Mouse (Mus musculus) left cerebral cortex, adult 9 months (tissue): Measurements from ENCODE around the gene Thrsp.

Source experiments
- DNase-seq, 2 experiments: peaks; one replicate each; pipeline ENCODE4 v3.0.0; 2022; ENCODE audit warnings: low spot score in 2 of 2

The Thrsp gene

DNA sequence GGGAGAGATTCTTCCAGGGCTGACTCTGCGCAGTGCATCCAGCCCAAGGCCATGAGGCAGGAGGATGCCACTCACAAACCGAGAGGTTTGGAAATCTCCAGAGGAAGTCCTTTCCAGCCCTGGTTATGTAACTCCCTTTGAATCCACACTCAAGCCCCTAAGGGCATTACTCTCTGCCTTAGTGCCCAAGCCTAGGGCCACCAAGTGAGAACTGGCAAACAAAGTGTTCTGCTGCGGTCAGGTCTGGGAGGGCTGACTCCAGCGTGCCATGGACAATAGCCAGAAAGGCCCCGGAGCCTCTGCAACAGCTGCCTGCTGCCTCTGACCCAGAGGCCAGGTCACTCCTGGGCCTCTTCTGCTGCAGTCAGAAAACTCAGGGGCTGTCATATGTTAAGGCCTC, 1.2 kb upstream of the Thrsp start:
- no peak for DNase-seq

DNA sequence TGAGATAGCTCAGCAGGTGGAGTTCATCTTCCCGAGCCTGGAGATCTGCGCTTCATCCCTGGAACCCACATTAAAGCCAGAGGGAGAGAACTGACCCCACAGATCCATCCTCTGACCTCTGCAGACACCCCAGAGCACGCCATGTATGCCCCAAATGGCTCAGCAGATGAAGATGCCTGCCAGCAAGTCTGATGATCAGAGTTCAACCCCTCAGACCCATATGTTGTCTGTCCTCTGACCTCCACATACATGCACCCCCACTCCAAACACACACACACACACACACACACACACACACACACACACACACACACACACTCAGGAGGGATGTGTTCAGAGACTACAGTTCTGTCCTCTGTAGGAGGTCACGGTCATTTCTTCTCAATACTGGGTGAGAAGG, 1.1 kb downstream of the Thrsp start:
- DNase-seq, result no peak

DNA sequence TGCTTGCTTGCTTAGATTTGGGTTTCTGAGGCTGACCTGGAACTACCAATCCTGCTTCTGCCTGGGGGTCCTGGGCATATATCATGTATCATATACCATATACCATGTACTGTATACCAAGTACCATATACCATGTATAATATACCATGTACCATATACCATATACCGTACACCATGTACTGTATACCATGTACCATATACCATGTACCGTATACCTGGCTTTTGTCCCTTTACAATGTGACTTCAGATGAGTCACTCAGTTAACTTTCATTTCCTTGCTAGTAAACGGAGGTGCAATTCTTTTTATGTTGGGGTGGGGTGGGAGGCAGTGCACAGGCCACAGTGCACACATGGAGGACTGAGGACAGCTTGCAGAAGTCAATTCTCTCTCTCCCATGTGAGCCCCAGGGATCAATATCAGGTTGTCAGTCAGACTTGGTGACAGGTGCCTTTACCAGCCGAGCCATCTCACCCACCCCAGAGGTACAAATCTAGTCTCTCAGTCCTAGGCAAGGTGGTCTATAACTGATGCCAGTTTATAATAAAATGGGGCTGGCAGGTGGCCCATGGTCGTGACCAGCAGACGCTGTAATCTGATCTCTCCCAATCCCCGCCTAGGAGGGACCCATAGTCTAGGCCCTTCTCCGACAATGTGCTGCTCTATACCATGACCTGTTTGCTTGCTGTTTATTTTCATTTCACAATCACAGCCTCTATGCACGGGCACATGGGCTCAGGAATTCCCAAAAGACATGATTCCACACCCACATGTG, 2.4 kb downstream of the Thrsp start:
- no peak for DNase-seq

DNA sequence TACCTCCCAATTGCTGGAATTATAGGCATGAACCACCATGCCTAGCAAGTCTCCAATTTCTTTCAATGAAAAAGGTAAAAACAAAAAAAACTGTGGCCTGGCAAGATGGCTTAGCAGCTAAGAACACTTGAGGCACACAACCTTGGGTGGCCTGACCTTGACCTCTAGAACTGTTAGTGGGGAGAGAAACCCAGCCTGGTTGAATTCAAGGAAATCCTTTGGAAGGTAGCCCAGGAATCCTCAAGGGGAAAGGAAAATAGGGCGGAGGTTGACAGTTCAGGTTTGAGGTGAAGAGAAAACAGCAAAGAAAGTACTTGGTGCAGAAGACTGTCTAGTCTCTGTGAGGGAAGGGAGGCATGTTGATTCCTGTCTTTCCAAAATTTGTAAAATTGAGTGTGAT, 3.1 kb downstream of the Thrsp start:
- no peak for DNase-seq

DNA sequence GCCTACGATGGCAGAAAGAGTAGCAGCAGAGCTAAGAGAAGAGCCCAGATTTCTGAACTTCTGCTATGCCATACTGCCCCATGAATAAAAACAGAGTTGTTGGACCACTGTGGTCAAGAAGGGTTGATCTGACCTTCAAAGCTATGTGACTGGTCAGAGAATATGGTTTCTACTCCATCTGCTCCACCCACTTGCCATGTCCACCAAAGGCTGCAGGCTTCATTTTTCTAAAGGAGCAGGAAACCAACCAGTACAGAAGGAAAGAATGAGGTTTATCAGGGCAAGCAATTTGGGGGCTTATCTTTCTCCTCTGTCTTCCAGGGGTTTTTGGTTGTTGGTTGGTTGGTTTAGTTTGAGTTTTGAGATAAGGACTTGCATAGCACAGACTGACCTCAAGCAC, 3.5 kb downstream of the Thrsp start:
- no peak for DNase-seq

DNA sequence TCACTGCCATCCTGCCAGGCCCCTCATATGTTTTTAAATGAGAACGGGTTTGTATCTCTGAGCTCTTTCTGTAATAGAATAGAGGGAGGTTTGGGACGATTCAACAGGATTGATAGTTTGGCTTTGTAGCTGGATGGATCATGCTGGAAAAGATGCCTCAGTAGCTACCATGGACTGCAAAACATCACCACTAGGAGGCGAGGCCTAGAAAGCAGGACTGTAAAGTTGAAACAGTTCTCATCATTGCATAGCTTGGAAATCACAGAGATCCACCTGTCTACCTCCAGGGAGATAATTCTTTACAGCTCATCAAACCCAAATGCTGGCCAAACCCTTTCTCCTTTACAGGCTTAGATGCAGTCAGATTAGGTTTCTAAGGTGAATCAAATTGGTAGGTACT, 6.0 kb downstream of the Thrsp start:
- DNase-seq, result no peak

DNA sequence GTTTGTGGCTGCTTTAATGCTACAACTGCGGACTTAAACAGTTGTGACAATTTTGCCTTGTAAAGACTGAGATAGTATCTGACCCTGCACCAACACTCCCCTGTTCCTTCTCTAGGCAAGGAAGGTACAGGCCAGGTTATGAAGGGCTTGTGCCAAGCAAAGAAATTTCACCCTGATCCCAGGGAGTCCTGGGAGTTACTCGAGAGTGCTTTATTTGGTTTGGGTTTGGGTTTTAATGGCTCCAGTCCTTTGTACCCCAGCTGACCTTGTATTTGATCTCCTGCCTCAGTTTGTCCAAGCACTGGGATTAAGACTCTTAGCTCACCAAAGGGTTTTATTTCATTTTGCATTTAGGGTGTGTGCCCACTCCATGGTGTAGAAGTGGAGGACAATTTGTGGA, 6.4 kb downstream of the Thrsp start:
- no peak for DNase-seq

DNA sequence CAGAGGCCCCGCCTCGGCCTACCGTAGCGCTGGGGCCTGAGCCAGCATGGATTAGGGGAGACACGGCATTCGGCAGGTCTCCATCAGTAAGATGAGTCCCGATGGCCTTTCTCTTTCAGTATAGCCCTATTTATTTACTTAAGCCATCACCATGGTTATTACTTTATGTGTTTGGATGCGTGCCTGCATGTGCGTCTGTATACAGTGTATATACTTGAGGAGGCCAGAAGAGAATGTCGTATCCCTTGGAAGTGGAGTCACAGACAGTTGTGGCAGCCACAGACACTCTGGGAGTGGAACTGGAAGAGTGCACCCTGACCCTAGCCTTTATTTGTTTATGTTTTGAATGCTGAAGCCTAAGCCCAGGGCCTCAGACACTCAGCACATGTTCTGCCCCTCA, 10.4 kb downstream of the Thrsp start:
- DNase-seq, result no peak

DNA sequence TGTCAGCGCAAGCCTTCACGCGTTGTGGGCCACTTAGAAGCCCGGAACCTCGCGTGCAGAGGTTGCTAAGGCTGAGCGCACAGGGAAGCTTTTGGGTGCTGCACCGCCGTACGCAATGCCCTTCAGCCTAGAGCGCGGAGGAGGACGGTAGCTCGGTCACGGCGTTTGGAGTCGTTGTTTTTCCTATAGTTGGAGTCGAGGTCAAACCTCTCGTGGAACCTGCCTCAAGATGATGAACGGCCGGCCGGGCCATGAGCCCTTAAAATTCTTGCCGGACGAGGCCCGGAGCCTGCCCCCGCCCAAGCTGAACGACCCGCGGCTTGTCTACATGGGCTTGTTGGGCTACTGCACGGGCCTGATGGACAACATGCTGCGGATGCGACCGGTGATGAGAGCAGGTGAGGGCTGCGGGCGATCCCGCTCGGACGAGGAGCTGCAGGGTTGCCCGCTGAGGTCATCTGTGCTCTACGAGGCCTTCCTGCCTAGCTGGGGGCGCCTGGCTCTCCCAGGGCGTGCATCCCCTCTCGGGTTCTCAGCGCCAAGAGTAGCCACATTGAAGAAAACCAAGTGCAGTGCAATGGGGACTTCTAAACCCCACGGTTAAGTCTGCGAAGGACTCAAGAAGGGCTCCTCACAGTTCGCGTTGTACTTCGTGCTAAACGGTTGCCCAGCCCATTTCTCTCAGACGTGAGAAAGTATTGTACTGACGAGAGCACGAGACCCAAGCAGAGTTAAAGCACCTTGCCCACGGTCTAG, 17.4 kb downstream of the Thrsp start, which contains the start of gene Ndufc2:
Gene Ndufc2, plus strand, starts transcription at position 44 of the 756 bp plus-strand sequence.
- peak in 1 of 2 experiments; percentile 73 for DNase-seq

DNA sequence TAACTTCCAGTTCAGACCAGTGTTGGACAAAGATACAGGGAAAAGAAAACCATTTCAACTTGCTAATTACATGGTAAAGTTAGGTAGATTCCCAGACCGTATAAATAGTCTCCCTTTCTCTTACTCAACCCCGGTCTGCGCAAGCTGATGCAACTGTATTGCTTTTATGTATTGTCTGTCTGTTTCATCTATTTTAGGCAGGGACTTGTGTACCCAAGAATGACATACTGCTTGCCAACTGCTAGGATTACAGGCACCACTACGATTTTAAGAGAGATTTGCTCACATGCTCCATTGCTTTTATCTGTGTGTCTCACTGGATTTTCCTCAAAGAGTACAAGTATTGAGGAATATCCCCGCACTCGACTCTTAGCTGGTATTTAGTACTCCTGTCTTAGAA, 18.6 kb downstream of the Thrsp start:
- no peak for DNase-seq

DNA sequence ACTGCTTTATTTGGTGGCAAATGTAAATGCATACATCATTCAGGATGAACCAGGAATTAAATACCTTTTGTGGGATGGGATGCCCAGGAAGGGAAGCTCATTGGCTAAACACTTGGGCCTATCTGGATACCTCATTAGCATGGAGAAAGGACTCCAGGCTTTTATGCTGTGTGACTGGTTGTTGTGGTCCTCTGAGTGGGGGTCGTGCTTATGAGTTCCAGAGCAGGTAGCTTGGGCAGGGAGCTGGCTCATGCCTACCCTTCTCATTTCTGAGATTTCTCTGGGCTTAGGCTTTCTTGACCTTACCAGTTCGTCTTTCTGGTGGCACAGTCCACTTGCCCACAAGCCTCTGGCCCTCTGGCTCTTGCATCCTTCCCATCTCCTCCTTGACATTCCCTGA, 23.2 kb downstream of the Thrsp start:
- DNase-seq, result no peak

DNA sequence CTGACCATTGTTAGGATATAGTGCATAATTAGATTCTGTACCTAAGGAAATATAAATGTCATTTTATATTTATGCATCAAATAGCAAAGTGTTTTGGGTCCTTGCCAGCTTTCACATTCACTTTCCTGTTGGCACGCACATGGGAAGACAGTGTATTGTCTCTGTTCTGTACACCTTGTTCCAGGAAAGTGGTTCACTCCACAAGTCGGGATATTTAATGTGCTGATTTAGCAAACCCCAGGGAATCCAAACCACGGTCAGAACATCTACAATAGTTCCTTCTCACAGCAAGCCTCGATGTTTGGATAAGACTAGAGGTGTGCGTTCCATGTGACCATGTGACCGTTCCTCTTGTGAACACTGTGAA, 25.5 kb downstream of the Thrsp start:
- no peak for DNase-seq

DNA sequence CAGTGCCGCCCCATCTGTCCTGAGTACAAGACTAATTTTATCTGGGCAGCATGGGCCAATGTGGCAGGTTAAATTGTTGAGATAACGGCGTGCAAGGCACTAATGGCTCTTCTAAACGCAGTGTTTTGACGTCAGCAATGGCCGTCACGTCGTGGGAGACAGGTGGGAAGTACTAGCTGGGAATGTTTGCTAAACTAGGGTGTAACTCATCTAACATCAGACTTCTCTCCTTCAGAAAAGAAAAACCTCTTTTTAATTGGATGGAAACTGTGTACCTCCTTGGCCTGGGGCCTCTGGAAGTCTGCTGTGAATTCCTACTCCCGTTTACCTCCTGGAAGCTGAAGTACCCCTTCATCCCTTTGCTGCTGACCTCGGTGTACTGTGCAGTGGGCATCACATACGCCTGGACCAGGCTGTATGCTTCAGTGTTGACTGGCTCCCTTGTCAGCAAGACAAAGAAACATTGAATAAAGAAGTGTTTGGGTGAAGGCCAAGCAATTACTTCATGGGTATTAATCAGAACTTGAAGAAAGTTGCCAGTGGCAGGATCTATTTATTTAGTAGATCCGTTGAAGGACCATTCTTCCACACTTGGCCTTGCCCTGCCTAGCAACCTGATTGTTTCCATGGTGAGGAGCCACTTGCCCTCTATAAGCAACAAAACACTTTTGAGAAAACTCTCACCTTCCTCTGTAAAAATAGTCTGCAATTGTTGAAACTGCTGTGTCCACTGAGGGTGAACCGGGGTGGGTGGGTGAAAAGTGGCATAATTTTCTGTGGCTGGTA, 26.0 kb downstream of the Thrsp start:
- no peak for DNase-seq

DNA sequence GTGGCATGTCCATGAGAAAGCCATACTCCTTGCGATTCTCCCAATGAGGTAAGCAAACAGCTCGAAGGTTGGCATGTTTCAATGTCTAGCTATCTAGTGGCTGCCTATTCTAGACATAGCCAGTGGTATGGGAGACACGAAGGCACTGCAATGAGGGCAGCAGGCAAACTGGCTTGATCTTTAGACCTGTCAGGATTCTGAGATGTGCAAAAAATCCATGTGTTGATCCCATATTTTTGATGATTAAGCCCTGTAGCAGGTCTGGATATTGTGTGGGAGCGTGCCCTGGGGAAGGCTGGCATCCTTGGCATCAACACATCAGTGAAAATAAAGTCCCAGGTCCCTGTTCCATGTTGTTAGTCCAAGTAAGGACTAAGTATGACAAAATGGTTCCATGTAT, 29.0 kb downstream of the Thrsp start:
- DNase-seq, result no peak

DNA sequence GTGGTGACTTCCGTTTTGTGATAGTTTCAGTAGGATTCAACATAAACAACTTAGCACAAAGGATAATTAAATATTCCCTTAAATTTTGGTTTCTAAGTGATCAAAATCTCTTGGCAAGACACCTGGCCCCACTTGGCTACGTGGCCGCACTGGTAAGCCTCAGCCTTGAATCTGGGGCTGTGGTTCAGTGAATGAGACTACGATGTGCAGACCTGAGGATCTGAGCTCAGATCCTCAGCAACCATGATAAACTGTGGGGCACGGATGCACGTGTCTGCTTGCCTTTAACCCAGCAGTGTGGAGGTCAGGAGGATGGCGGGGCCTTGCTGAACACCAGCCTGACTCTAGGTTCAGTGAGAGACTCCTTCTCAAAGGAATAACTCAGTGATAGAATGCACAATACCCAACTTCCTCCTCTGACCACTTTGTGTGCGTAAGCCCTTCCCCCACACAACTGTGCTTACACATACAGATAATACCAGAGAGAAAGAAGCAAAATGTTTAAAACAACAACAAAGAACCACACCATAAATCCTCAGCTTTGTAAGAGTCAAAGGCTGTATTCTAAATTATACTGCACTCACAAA, 29.9 kb downstream of the Thrsp start:
- no peak for DNase-seq

DNA sequence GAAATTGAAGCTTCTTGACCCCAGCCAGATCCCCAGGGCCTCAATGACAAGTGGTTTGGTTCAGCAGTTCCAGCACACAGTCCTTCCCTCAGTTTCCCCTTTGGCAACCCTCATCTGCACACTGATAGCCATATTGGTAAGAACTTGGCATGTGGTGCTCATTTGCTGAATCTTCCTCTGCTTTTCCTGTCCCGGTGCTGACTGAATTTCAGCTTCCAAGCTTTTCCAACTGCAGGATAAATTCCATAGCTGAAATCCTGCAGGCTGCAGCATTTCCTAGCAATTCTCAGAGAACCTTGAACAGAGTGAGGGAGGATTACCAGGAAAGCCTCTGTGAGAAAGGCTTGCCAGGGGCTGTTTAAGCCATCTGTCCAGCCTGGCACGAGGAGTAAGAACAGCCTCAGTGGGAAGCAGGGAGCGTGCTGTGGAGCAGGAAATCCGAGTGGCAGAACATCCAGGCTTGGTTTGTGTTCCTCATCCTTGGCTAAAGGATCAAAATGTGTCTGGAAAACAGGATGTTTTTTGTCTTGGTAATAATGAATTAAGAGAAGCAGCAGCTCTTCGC, 30.6 kb downstream of the Thrsp start:
- DNase-seq, result peak; percentile 58 to 88

DNA sequence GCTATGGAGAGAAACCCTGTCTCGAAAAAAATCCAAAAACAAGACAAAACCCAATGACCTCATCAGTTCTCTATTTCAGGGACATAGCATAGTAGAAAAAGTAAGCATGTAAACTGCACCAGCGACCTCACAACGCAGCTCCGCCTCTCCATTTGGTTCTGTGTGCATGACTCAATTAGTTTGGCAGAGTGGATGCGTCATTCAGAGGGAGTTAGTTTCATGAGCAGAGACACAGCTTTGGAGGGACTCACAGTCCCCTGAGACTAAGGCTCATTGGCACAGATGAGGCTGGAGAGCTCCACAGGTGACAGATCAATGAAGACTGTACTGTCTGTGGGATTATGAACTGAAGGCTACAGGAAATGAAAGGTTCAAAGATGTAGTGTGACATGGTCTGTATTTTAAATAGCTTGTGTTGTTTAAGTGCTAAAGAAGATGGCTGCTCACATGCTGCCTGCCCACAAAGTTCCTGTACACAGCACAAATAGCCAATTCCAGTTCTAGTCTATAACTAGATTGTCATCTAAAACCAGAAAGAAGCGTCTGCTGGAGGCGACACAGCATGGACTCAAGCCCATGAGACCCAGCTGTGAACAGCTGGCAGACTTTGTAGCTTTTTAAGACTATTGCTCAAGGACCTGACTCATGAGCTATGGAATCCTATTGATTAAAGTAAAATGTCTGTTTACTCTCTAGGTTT, 31.3 kb downstream of the Thrsp start:
- DNase-seq, result peak in 1 of 2 experiments; percentile 34

DNA sequence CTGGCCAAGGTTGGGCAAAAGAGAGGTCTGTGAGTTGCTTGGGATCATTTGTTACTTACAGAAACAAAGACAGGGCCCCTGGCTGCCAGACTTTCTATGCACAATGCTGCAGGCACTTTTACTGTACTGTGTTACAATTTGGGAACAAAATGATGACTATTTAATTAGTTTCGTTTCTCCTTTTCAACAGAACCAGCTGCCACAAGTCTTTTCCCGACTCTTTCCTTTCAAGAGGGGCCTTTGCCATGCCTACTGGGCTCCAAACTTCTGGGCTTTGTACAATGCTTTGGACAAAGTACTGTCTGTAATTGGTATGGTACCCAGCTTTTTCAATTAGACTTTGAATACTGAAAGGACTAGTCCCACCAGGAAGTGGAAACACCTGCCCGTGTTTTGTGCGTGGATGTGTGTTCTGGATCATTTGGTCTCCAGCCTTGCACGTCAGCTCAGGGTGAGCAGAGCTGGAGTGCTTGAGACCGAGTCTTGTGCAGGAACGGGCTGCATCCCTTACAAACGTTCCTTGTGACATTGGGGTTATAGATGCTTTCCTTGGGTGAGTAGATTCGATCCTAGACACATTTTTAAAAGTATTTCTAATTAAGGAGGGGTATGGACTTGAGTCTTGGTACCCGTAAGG, 33.9 kb downstream of the Thrsp start:
- DNase-seq, result no peak

DNA sequence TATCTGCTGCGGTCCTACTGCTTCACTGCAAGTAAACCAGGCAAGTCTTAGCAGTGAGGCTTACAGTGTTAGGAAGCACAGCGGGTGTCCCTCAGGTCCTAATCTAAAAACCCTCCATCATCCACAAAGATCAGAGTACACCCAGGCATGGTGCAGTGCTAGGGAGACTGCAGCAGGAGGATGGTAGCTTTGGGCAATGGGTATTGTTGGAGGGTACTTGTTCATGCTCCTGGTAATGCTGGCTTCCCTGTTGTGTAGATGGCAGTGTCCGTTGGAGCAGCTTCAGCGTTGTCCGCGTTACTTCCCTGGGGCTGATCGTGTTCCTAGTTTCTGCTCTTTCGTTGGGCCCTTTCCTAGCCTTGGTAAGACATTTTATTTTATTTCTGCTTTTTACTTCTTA, 34.9 kb downstream of the Thrsp start:
- DNase-seq, result no peak

DNA sequence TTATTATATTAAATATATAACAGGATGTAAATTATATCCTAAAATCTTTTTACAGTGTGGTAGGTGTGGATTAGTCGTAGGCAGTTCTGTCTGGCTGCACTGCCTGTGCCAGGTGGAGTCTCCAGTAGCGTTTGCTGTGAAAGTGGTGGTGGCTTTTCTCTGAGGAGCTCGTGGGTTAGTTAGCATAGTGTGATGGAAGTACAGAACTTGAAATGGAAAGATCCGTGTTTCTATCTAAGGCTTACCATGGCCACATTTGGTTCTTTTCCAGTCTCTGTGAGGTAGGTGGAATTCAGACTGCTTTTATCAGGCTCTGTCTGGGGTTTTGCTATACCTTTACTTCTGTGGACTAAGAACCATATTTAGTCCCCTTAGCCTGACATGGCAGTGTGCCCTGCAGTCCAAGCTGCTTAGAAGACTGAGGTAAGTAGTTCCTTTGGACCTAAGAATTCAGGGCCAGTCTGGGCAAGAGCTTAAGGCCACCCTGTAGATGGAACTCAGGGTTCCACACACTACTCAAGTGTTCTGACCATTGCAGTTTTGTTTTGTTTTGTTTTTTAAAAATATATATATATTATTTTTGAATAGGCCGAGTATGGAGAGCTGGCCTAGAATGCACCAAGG, 36.9 kb downstream of the Thrsp start:
- DNase-seq, result no peak
